Mouse (Mus musculus) kidney, adult 2 months (tissue): ENCODE measurements at regions not wholly inside any gene's neighbourhood (a gene's known extent, or its start where the extent isn't known, plus 50 kb on each side); places are given as distances from the start of the nearest gene placed in this dataset.
"Not testable (repeated sequence)": the region's sequence is repeated elsewhere in the genome, so short reads cannot be mapped to it uniquely, and the experiment has no call there.

ENCODE experiments used
- DNase-seq: peaks from one replicate; pipeline ENCODE4 v3.0.0; 2021
- H3K27ac ChIP-seq: fragments of 200-500 bp; 2 replicates; pipeline ENCODE4 v1.5.1; 2012; ENCODE audit warnings: low read depth, low read length, control low read depth, inconsistent platforms; ENCODE audit not compliant: insufficient read depth
- H3K27me3 ChIP-seq: fragments of 200-500 bp; replicated peaks from 2 replicates; pipeline ENCODE4 v1.6.1; 2012; ENCODE audit warnings: mild to moderate bottlenecking, moderate library complexity, low read length, inconsistent platforms; ENCODE audit not compliant: control insufficient read depth, insufficient read depth
- H3K36me3 ChIP-seq: fragments of 200-500 bp; 2 replicates; pipeline ENCODE4 v1.6.1; 2012; ENCODE audit warnings: mild to moderate bottlenecking, moderate library complexity, low read length, inconsistent platforms; ENCODE audit not compliant: control insufficient read depth, insufficient read depth
- H3K4me1 ChIP-seq: fragments of 200-500 bp; 2 replicates; pipeline ENCODE4 v1.6.1; 2011; ENCODE audit warnings: low read length; ENCODE audit not compliant: control insufficient read depth, insufficient read depth
- H3K4me3 ChIP-seq: fragments of 200-500 bp; 2 replicates; pipeline ENCODE4 v1.5.1; 2011; ENCODE audit warnings: mild to moderate bottlenecking, low read depth, low read length, control low read depth; ENCODE audit not compliant: insufficient read depth
- CTCF ChIP-seq: fragments of 200-500 bp; conservative IDR thresholded peaks from 2 replicates; pipeline ENCODE4 v1.5.1; 2011; ENCODE audit warnings: low read depth, mild to moderate bottlenecking, control low read depth, low read length, moderate library complexity, mixed read lengths; ENCODE audit not compliant: insufficient read depth, insufficient read length
- POLR2A ChIP-seq: fragments of 200-500 bp; IDR thresholded peaks from one replicate; pipeline ENCODE4 v1.6.1; 2011; ENCODE audit warnings: low read depth, low read length, control low read depth
- WGBS: fragments of 180-500 bp; shearing (Covaris S2); methylation state at CpG from one replicate; pipeline ENCODE4 v1.1.7; 2018; 5-methylcytosine and 5-hydroxymethylcytosine counted together

DNA sequence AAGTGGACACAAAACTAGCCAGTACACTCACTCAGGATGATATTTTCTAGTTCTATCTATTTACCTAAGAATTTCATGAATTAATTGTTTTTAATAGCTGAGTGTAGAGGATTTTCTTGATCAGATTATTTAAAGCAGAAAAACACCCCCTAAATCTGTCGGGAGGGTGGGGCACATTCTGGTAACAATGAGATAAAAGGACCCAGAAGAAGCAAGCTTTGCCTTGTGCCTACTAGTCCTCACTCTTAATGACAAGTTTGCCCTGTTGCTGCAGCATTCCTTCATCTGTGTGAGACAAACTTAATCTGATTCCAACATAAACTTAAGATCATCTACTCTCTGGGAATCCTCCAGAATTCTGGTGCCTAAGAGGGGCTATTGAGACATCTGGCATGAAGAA, 288.1 kb downstream of the Pcsk1 start:
- H3K27ac ChIP-seq = no peak overlapping the region
- no peaks in the 10 kb centered on the region for H3K36me3 ChIP-seq
- WGBS = 88% methylated on average over 1 of the region's 1 CpGs
- no peaks in the 10 kb centered on the region for H3K27me3 ChIP-seq
- H3K4me3 ChIP-seq = no peak overlapping the region
- no peaks in the 10 kb centered on the region for H3K4me1 ChIP-seq
- no peak for DNase-seq
- no peak for TF ChIP-seq CTCF
- no peak for TF ChIP-seq POLR2A

DNA sequence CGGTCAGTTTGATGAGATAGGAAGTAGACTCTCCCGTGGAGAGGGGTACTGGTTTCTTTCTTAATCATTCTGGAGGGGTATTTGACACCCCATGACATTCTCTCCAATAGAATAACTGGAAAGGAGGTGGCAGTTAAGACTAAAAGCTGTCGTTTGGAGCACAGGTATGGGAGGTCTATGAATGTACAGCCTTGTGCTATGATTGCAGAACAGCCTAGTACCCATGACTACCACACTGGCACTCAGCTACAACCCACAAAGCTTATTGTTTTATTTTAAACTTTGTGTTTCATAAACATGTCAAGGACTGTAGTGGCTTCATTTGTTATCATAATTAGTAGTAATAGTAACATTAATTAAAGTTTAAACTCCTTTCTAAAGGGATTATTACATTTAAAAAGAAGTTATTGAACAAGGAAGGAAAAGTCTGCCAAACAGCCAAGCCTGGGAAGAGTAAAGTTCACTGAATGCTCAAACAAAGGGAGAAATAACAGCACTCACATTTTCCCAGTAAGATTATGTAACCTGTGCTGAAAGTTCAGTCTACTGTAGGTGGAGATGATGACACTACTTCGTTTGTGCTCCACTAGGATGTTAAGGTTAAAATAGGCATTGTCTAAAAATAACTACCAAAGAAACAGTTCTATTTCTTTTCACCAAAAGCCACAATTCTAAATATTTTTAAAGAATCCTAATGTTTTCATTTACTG, 295.2 kb downstream of the Pcsk1 start:
- no peak for TF ChIP-seq CTCF
- TF ChIP-seq POLR2A = no peak
- 59% methylated on average over 4 of the region's 4 CpGs for WGBS
- no peak overlapping the region for H3K27ac ChIP-seq

DNA sequence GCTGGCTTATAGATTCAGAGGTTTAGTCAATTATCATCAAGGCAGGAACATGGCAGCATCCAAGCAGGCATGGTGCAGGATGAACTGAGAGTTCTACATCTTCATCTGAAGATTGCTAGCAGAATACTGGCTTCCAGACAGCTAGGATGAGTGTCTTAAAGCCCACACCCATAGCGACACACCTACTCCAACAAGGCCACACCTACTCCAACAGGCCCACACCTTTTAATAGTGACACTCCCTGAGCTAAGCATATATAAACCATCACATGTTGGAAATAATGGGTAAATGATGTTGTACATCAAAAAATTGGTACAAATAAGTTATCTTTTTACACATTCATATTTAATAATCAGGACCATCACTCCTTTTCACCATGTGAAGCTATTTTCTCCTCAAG, 299.6 kb downstream of the Pcsk1 start:
- Histone ChIP-seq H3K36me3 (no peaks in the 10 kb centered on the region), H3K27me3 (no peaks in the 10 kb centered on the region), H3K4me3 (no peak overlapping the region), H3K27ac (no peak overlapping the region), H3K4me1 (no peaks in the 10 kb centered on the region)
- DNase-seq = no peak
- 81% methylated on average over 1 of the region's 1 CpGs for WGBS
- no peak for TF ChIP-seq POLR2A
- no peak for TF ChIP-seq CTCF

More for the DNA sequence above, 295.2 kb downstream of the Pcsk1 start:
- H3K4me1 ChIP-seq = no peaks in the 10 kb centered on the region
- H3K4me3 ChIP-seq = no peak overlapping the region
- H3K36me3 ChIP-seq = no peaks in the 10 kb centered on the region
- peak; percentile 20 for DNase-seq
- no peaks in the 10 kb centered on the region for H3K27me3 ChIP-seq

DNA sequence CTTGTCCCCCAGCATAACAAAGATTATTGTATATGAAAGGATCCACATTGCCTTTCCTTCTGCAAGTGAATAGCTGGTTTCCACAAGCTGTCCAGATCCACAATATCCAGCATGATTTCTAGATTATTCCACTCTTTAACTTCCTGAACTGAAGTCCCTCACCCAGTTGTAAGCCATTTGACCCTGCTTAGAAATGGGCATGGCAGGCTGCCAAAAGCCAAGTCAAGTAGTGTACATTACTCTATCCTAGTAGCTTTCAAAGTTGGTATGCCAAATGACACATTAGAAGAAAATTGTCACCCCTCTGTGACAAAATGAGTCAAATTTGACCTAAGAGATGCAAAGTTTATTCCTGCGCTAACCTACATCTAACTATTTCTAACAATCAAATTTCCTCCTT, 300.6 kb downstream of the Pcsk1 start:
- Histone ChIP-seq H3K27ac (no peak overlapping the region), H3K4me3 (no peak overlapping the region), H3K4me1 (no peaks in the 10 kb centered on the region), H3K27me3 (no peaks in the 10 kb centered on the region), H3K36me3 (no peaks in the 10 kb centered on the region)
- DNase-seq = no peak
- TF ChIP-seq CTCF (no peak), POLR2A (no peak)
- WGBS = 98% methylated on average over 1 of the region's 1 CpGs

DNA sequence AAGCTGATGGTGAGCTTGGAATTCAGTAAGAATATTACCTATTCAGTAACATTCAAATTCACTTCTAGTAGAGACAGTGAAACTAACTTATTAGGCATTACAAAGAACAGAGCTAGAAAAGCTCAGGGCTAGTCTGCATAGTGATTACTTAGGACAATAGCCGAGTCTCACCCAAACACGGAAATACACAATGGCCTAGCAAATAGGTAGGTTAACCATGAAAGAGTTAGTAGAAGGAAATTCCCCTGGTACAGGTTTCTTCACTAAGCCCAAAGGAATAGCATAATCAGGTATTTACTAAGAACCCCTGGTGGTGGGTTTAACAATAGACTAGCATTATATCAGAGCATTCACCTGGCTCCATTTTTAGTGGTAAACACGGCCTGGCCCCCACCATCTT, 306.7 kb upstream of the Ell2 start:
- H3K27ac ChIP-seq, DNase-seq, H3K4me3 ChIP-seq, H3K4me1 ChIP-seq, H3K27me3 ChIP-seq, H3K36me3 ChIP-seq: not testable (repeated sequence)
- 93% methylated on average over 3 of the region's 3 CpGs for WGBS

DNA sequence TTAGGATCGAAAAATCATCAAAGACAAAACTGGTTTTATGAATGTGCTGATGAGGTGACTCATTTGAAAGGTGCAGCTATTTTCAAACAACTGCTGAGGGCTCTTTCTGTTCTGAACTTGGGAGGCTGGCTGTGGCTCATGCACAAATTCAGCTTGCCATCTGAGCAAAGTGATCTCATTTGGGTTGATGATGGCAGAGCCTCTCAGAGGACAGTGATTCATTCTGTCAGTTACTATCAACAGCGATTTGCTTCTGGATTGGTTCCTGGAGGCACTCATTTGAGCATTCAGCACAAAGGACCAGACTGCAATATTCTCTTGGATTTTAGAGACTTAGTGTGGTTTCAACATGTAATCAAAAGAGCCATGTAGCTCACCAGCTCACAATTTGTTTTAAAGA, 285.8 kb upstream of the Ell2 start:
- H3K27me3 ChIP-seq = no peaks in the 10 kb centered on the region
- DNase-seq = no peak
- no peak overlapping the region for H3K27ac ChIP-seq
- no peaks in the 10 kb centered on the region for H3K36me3 ChIP-seq
- TF ChIP-seq CTCF (no peak), POLR2A (no peak)
- H3K4me1 ChIP-seq = no peaks in the 10 kb centered on the region
- WGBS = 67% methylated on average over 2 of the region's 2 CpGs
- no peak overlapping the region for H3K4me3 ChIP-seq

DNA sequence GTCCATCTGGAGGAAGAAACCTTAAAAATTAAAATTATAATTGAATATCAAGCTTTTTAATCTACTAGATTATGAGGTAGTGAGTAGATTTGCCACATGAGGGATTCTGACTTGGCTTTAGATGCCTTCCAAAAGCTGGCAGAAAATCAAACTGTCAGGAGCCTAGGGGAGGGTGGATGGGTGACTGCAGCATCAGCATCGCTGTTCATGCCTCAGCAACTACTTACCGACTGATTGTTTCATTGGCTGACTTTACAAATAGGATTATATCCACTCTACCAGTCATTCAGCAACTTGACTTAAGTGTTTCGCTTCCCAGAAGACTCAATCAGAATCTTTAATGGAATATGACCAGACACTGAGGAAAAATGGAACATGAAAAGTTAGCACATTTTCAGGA, 279.6 kb upstream of the Ell2 start:
- DNase-seq = peak; percentile 41
- WGBS = 45% methylated on average over 3 of the region's 3 CpGs
- Histone ChIP-seq H3K27me3 (no peaks in the 10 kb centered on the region), H3K36me3 (no peaks in the 10 kb centered on the region), H3K27ac (no peak overlapping the region), H3K4me1 (no peaks in the 10 kb centered on the region), H3K4me3 (no peak overlapping the region)
- TF ChIP-seq POLR2A (no peak), CTCF (no peak)
